Mouse (Mus musculus): Measurements from ENCODE around the gene Cdkn2d. TPM values are rescaled to one million over a fixed set of nuclear protein-coding genes. Genes with fewer than 3 reads are reported as not detected.

The Cdkn2d gene
- polyA plus RNA-seq, 1 experiment from 2014 or later = 34.9 TPM

DNA sequence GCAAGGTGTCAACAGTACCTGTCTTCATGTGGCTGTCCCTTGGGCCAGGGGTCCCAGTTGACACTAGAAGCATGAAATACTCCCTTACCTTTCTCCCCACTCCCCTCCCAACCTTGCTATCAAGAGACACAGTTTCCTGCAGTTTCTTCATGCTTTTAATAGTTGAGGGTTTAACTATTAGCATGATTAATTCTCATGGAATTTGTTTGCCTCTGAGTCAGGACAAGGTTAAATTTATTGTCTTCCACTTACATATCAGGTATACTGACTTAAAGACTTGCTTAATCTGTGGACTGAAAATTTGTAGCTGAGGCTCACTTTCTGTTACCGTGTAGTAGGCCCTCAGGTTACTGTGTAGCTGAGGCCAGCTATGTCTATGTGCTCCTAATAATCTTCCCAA lies 42.3 kb upstream of the Cdkn2d start:
- peaks cover 4% of the 10 kb centered on the region for H3K4me1 ChIP-seq (ENCODE audit: insufficient read depth, low read depth, low read length)
- DNase-seq (ENCODE audit: low spot score) = no peak
- H3K27ac ChIP-seq (ENCODE audit: low read length) = no peak overlapping the region
- H3K4me3 ChIP-seq (ENCODE audit: low read depth, low read length) = no peak overlapping the region
- no peak for ATAC-seq
- no peaks in the 10 kb centered on the region for H3K9me3 ChIP-seq (ENCODE audit: low read length)
- no peaks in the 10 kb centered on the region for H3K27me3 ChIP-seq (replicated peaks; ENCODE audit: insufficient read depth, low read length)
- H3K9ac ChIP-seq (replicated peaks; ENCODE audit: low read depth) = no peak overlapping the region
- TF ChIP-seq EP300 (IDR thresholded peaks at IDR 0.05) (no peak), CTCF (IDR thresholded peaks at IDR 0.05) (no peak)
- 54% methylated on average over 1 of the region's 1 CpGs for WGBS
- no peaks in the 10 kb centered on the region for H3K36me3 ChIP-seq (ENCODE audit: insufficient read depth, low read length)
- no peak overlapping the region for H3K4me2 ChIP-seq (replicated peaks; ENCODE audit: low read depth, low read length)

DNA sequence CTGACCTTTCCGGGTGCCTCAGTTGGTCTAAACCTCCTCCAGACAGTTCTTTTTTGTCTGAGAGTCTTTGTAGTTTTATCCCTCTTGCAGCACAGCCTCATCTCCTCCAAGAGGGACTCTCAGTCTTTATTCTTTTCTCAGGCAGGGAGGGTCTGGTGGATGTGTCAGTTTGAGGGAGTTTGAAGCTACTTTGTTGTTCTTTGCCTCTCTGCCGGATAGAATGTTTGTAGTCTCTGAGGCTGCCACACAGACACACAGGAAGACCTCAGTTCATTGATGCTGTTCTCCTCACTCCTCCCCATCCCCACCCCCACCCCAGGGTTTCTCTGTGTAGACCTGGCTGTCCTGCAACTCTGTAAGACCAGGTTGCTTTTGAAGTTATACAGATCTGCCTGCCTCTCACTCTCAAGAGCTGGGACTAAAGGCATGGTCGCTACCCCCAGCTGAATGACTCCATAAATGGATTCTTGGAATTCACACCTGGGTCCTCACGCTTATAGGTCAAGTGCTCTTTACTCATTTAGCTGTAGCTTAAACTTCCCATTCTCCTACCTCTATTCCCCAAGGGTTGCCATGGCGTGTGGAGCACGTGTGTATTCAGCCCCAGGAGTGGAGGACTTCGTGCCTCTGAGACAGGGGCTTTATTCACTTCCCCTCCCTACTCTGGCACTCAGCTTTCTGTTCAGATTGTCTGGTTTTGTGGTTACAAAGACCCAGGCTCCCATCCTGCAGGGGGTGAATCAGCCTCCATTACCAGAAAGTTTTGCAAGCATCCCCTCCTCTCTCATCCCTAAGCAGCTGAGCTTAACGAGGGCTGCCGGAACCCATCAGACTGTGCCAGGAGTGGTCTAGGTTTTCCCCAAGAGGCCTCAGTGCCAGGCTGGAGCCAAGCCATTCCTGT lies 41.2 kb upstream of the Cdkn2d start:
- Histone ChIP-seq H3K9ac (replicated peaks; ENCODE audit: low read depth) (no peak overlapping the region), H3K27ac (ENCODE audit: low read length) (peak overlapping the region; percentile 69), H3K36me3 (ENCODE audit: insufficient read depth, low read length) (no peaks in the 10 kb centered on the region), H3K4me2 (replicated peaks; ENCODE audit: low read depth, low read length) (no peak overlapping the region), H3K4me3 (ENCODE audit: low read depth, low read length) (no peak overlapping the region), H3K9me3 (ENCODE audit: low read length) (no peaks in the 10 kb centered on the region), H3K27me3 (replicated peaks; ENCODE audit: insufficient read depth, low read length) (no peaks in the 10 kb centered on the region), H3K4me1 (ENCODE audit: insufficient read depth, low read depth, low read length) (peaks cover 8% of the 10 kb centered on the region)
- DNase-seq (ENCODE audit: low spot score) (peak; percentile 62), ATAC-seq (peak; percentile 51)
- 32% methylated on average over 9 of the region's 9 CpGs for whole genome bisulfite sequencing
- TF ChIP-seq CTCF (IDR thresholded peaks at IDR 0.05) (no peak), EP300 (IDR thresholded peaks at IDR 0.05) (peak; percentile 81)

DNA sequence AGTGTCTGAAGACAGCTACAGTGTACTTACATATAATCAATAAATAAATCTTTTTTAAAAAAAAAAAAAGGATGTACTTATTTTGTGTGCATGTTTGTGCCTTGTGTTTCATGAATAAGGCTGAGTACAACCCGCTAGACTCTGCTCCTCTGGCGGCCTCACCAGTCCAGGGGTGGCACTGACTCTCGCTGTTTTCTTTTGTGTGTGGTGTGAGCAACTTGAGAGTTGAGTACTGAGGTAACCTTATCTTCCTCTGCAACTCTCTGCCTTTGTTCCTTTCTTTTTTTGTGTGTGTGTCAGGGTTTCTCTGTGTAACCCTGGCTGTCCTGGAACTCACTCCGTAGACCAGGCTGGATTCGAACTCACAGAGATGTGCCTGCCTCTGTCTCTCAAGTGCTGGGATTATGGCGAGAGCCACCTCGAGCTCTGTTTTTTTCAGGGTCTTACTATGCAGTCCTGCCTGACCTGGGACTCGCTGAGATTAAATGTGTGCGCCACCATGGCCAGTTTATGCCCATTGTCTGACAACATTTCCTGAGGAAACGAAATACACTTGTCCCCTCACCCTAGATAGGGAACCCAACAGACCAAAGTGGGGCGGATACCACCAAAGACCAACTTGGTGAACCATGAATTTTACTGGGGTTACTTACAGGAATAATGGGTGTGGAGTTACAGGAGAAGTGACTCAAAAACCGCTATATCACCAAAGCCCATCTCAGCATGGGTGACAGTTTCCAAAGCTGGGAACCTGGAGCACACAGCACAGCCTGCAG lies 40.3 kb upstream of the Cdkn2d start:
- Histone ChIP-seq H3K9me3 (ENCODE audit: low read length) (no peaks in the 10 kb centered on the region), H3K4me3 (ENCODE audit: low read depth, low read length) (no peak overlapping the region), H3K27ac (ENCODE audit: low read length) (peak overlapping the region; percentile 69), H3K27me3 (replicated peaks; ENCODE audit: insufficient read depth, low read length) (no peaks in the 10 kb centered on the region), H3K4me2 (replicated peaks; ENCODE audit: low read depth, low read length) (no peak overlapping the region), H3K9ac (replicated peaks; ENCODE audit: low read depth) (no peak overlapping the region), H3K36me3 (ENCODE audit: insufficient read depth, low read length) (no peaks in the 10 kb centered on the region), H3K4me1 (ENCODE audit: insufficient read depth, low read depth, low read length) (peaks cover 11% of the 10 kb centered on the region)
- 71% methylated on average over 12 of the region's 12 CpGs for WGBS
- no peak for DNase-seq (ENCODE audit: low spot score)
- TF ChIP-seq CTCF (IDR thresholded peaks at IDR 0.05) (no peak), EP300 (IDR thresholded peaks at IDR 0.05) (no peak)
- no peak for ATAC-seq

DNA sequence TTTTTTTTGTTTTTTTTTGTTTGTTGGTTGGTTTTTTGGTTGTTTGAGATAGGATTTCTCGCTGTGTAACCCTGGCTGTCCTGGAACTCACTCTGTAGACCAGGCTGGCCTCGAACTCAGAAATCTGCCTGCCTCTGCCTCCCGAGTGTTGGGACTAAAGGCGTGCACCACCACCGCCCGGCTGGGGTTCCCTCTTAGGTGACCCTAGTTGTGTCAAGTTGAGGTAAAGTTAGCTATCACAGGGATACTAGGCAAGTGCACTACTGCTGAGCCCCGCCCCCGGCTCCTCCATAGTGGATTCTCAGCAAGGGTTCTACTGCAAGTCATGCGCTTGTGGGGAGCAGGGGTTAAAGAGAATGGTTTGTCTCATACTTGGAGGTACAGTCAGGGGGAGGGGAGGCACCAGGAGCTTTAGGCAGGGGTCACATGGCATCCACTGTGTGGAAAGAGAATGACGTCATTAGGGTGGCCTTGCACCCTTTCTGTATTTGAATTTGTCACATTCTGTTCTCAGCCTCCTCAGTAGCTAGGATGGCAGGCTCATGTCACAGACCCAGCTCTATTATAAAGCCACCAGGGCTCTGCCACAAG lies 38.6 kb upstream of the Cdkn2d start:
- ATAC-seq = peak; percentile 66
- Histone ChIP-seq H3K9ac (replicated peaks; ENCODE audit: low read depth) (no peak overlapping the region), H3K9me3 (ENCODE audit: low read length) (no peaks in the 10 kb centered on the region), H3K4me1 (ENCODE audit: insufficient read depth, low read depth, low read length) (peaks cover 11% of the 10 kb centered on the region; the same call in 1 of the 2 replicates), H3K4me2 (replicated peaks; ENCODE audit: low read depth, low read length) (no peak overlapping the region), H3K36me3 (ENCODE audit: insufficient read depth, low read length) (no peaks in the 10 kb centered on the region), H3K4me3 (ENCODE audit: low read depth, low read length) (no peak overlapping the region), H3K27ac (ENCODE audit: low read length) (peak overlapping the region; percentile 48), H3K27me3 (replicated peaks; ENCODE audit: insufficient read depth, low read length) (no peaks in the 10 kb centered on the region)
- TF ChIP-seq CTCF (IDR thresholded peaks at IDR 0.05) (no peak), EP300 (IDR thresholded peaks at IDR 0.05) (peak; percentile 85)
- WGBS = 87% methylated on average over 10 of the region's 10 CpGs
- peak; percentile 76 for DNase-seq (ENCODE audit: low spot score)

DNA sequence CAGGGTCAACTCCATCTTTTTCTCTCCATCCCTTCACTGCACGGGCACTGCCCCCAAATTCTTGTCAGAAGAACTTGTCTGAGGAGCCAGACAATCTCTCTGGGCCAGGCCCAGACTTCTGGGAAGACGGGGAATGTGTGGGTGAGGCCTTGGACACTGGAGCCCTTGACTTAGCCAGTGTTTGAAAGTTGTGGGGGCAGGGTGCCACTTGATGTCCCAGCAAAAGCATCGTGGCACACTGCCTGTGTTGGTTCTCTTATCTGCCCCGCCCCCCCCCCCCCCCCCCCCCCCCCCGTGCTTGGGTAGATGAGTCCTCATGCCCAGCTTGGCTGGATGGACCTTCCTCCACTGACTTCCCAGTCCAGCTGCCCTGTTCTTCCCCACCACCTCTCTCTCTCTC lies 37.8 kb upstream of the Cdkn2d start:
- peak; percentile 80 for ATAC-seq

DNA sequence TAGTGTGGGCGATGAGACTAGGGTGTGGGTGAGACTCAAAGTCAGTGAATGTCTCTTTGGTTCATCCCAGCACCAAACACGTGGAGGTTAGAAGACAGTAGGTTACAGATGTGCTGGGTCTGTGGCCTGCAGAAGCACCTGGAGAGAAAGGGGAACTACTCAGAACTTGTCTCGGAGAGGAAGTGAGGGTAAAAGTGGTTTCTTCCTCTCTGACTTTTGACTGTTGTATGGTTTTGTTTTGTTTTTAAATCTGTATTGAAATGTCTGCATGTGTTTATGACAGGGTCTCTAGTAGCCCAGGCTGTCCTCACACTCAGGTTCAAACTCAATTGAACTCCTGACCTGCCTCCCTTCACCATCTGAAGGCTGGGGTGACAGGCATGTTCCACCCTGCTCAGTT lies 36.8 kb upstream of the Cdkn2d start:
- H3K36me3 ChIP-seq (ENCODE audit: insufficient read depth, low read length) = no peaks in the 10 kb centered on the region
- peak overlapping the region; percentile 43; the same call in 1 of the 2 replicates for H3K27ac ChIP-seq (ENCODE audit: low read length)
- no peaks in the 10 kb centered on the region for H3K9me3 ChIP-seq (ENCODE audit: low read length)
- DNase-seq (ENCODE audit: low spot score) (no peak), ATAC-seq (no peak)
- H3K9ac ChIP-seq (replicated peaks; ENCODE audit: low read depth) = no peak overlapping the region
- H3K27me3 ChIP-seq (replicated peaks; ENCODE audit: insufficient read depth, low read length) = no peaks in the 10 kb centered on the region
- 64% methylated on average over 3 of the region's 3 CpGs for WGBS
- no peak for TF ChIP-seq EP300 (IDR thresholded peaks at IDR 0.05)
- no peak for TF ChIP-seq CTCF (IDR thresholded peaks at IDR 0.05)
- no peak overlapping the region for H3K4me2 ChIP-seq (replicated peaks; ENCODE audit: low read depth, low read length)
- H3K4me3 ChIP-seq (ENCODE audit: low read depth, low read length) = no peak overlapping the region
- peaks cover 11% of the 10 kb centered on the region; the same call in 1 of the 2 replicates for H3K4me1 ChIP-seq (ENCODE audit: insufficient read depth, low read depth, low read length)

More for the DNA sequence above, 37.8 kb upstream of the Cdkn2d start:
- H3K4me2 ChIP-seq (replicated peaks; ENCODE audit: low read depth, low read length) = no peak overlapping the region
- H3K27me3 ChIP-seq (replicated peaks; ENCODE audit: insufficient read depth, low read length) = no peaks in the 10 kb centered on the region
- TF ChIP-seq EP300 (IDR thresholded peaks at IDR 0.05) = peak; percentile 66
- TF ChIP-seq CTCF (IDR thresholded peaks at IDR 0.05) = no peak
- no peaks in the 10 kb centered on the region for H3K36me3 ChIP-seq (ENCODE audit: insufficient read depth, low read length)
- H3K9ac ChIP-seq (replicated peaks; ENCODE audit: low read depth) = no peak overlapping the region
- H3K9me3 ChIP-seq (ENCODE audit: low read length) = no peaks in the 10 kb centered on the region
- 21% methylated on average over 3 of the region's 5 CpGs for WGBS
- H3K4me1 ChIP-seq (ENCODE audit: insufficient read depth, low read depth, low read length) = peaks cover 11% of the 10 kb centered on the region; the same call in 1 of the 2 replicates
- peak overlapping the region; percentile 69 for H3K27ac ChIP-seq (ENCODE audit: low read length)
- DNase-seq (ENCODE audit: low spot score) = peak; percentile 89
- H3K4me3 ChIP-seq (ENCODE audit: low read depth, low read length) = no peak overlapping the region

Data from lung, postnatal 0 days (tissue).